Mouse (Mus musculus) forebrain, embryonic 11.5 days (tissue): ENCODE results near the gene March10. TPM values are rescaled to one million over a fixed set of nuclear protein-coding genes. Genes with fewer than 3 reads are reported as not detected.

Experiments used
- ATAC-seq: fragments of 200-750 bp; cut with Nextera tagmentation; replicated peaks from 2 replicates; pipeline ENCODE4 v1.8.0; 2017; ENCODE audit warnings: moderate TSS enrichment; ENCODE audit not compliant: low FRiP score
- DNase-seq: peaks from one replicate; pipeline ENCODE4 v3.0.0-alpha.2; 2017; ENCODE audit warnings: low spot score
- H3K27ac ChIP-seq: fragments of 300-500 bp; sonication (generic); 2 replicates; pipeline ENCODE4 v1.5.1; 2014; ENCODE audit warnings: low read depth, low read length
- H3K27me3 ChIP-seq: fragments of 300-500 bp; sonication (generic); 2 replicates; pipeline ENCODE4 v1.6.1; 2014; ENCODE audit warnings: mild to moderate bottlenecking, low read length, mixed read lengths; ENCODE audit not compliant: control insufficient read depth, insufficient read depth
- H3K36me3 ChIP-seq: fragments of 300-500 bp; sonication (generic); 2 replicates; pipeline ENCODE4 v1.6.1; 2014; ENCODE audit warnings: mild to moderate bottlenecking, low read length, moderate library complexity, mixed read lengths; ENCODE audit not compliant: control insufficient read depth, insufficient read depth
- H3K4me1 ChIP-seq: fragments of 300-500 bp; sonication (generic); replicated peaks from 2 replicates; pipeline ENCODE4 v1.6.1; 2014; ENCODE audit warnings: low read length, mixed read lengths; ENCODE audit not compliant: control insufficient read depth, insufficient read depth
- H3K4me2 ChIP-seq: fragments of 300-500 bp; sonication (generic); 2 replicates; pipeline ENCODE4 v1.6.1; 2014; ENCODE audit warnings: low read depth, mild to moderate bottlenecking, low read length, moderate library complexity, mixed read lengths; ENCODE audit not compliant: severe bottlenecking
- H3K4me3 ChIP-seq: fragments of 300-500 bp; sonication (generic); 2 replicates; pipeline ENCODE4 v1.5.1; 2014; ENCODE audit warnings: low read depth, low read length
- H3K9ac ChIP-seq: fragments of 300-500 bp; sonication (generic); 2 replicates; pipeline ENCODE4 v1.6.1; 2014; ENCODE audit warnings: low read length
- H3K9me3 ChIP-seq: fragments of 300-500 bp; sonication (generic); 2 replicates; pipeline ENCODE4 v1.6.1; 2016; ENCODE audit warnings: low read length, mixed read lengths; ENCODE audit not compliant: control insufficient read depth
- WGBS: fragments of 180-500 bp; shearing (Covaris S2); extraction: QIAGEN DNeasy Blood & Tissue Kit; methylation state at CpG from one replicate; pipeline ENCODE4 v1.1.7; 2014; 5-methylcytosine and 5-hydroxymethylcytosine counted together
- polyA plus RNA-seq: library from polyadenylated mRNA; unstranded; fragments of >200 nt; fragmentation: Nextera tagmentation; extraction: Ambion mirVana; gene quantifications from 2 replicates; pipeline ENCODE4 v1.2.1, GENCODE M21; 2014

The March10 gene
- polyA plus RNA-seq, 1 experiment from 2014 or later, result not detected

GRCm38 (mm10) chr11:105374526-105375175, 81.9 kb downstream of the March10 start:
- no peak overlapping the region for H3K4me3 ChIP-seq
- DNase-seq (no peak), ATAC-seq (no peak)
- H3K9ac ChIP-seq, result no peak overlapping the region
- H3K4me1 ChIP-seq, result no peaks in the 10 kb centered on the region
- WGBS, result 90% methylated on average over 10 of the region's 10 CpGs
- no peaks in the 10 kb centered on the region for H3K36me3 ChIP-seq
- no peak overlapping the region for H3K27ac ChIP-seq
- no peaks in the 10 kb centered on the region for H3K9me3 ChIP-seq
- H3K27me3 ChIP-seq, result no peaks in the 10 kb centered on the region
- H3K4me2 ChIP-seq, result no peak overlapping the region

GRCm38 (mm10) chr11:105373881-105374280, 82.7 kb downstream of the March10 start:
- H3K4me1 ChIP-seq, result no peaks in the 10 kb centered on the region

GRCm38 (mm10) chr11:105371818-105372217, 84.7 kb downstream of the March10 start:
- ATAC-seq (no peak), DNase-seq (no peak)
- no peaks in the 10 kb centered on the region for H3K4me1 ChIP-seq
- no peak overlapping the region for H3K4me3 ChIP-seq
- WGBS, result 89% methylated on average over 9 of the region's 9 CpGs
- H3K27ac ChIP-seq, result no peak overlapping the region
- H3K27me3 ChIP-seq, result no peaks in the 10 kb centered on the region
- no peak overlapping the region for H3K4me2 ChIP-seq
- H3K36me3 ChIP-seq, result no peaks in the 10 kb centered on the region
- no peaks in the 10 kb centered on the region for H3K9me3 ChIP-seq
- H3K9ac ChIP-seq, result no peak overlapping the region

More at GRCm38 (mm10) chr11:105373881-105374280, 82.7 kb downstream of the March10 start:
- no peak for DNase-seq
- no peaks in the 10 kb centered on the region for H3K36me3 ChIP-seq
- no peak overlapping the region for H3K4me3 ChIP-seq
- no peak for ATAC-seq
- no peak overlapping the region for H3K27ac ChIP-seq
- H3K27me3 ChIP-seq, result no peaks in the 10 kb centered on the region
- no peak overlapping the region for H3K4me2 ChIP-seq
- 81% methylated on average over 8 of the region's 8 CpGs for WGBS
- H3K9me3 ChIP-seq, result no peaks in the 10 kb centered on the region
- H3K9ac ChIP-seq, result no peak overlapping the region

- no peaks in the 10 kb centered on the region for H3K27me3 ChIP-seq
- ATAC-seq, result no peak
- H3K4me1 ChIP-seq, result peaks cover 6% of the 10 kb centered on the region; the same call in 1 of the 2 replicates
- no peak overlapping the region for H3K4me2 ChIP-seq
- WGBS, result 89% methylated on average over 13 of the region's 13 CpGs
- no peak overlapping the region for H3K9ac ChIP-seq
- H3K27ac ChIP-seq, result no peak overlapping the region
- H3K4me3 ChIP-seq, result no peak overlapping the region
- DNase-seq, result no peak
- no peaks in the 10 kb centered on the region for H3K9me3 ChIP-seq
- H3K36me3 ChIP-seq, result no peaks in the 10 kb centered on the region
These were observed 86.8 kb downstream of the March10 start for GRCm38 (mm10) chr11:105369526-105370386.

GRCm38 (mm10) chr11:105368833-105369232, 87.7 kb downstream of the March10 start:
- ATAC-seq (no peak), DNase-seq (no peak)
- H3K4me3 ChIP-seq, result no peak overlapping the region
- H3K9me3 ChIP-seq, result no peaks in the 10 kb centered on the region
- H3K27ac ChIP-seq, result no peak overlapping the region
- H3K4me2 ChIP-seq, result no peak overlapping the region
- no peak overlapping the region for H3K9ac ChIP-seq
- 90% methylated on average over 5 of the region's 5 CpGs for WGBS
- peaks cover 12% of the 10 kb centered on the region; the same call in 1 of the 2 replicates for H3K4me1 ChIP-seq
- no peaks in the 10 kb centered on the region for H3K27me3 ChIP-seq
- no peaks in the 10 kb centered on the region for H3K36me3 ChIP-seq

- Histone ChIP-seq H3K36me3 (no peaks in the 10 kb centered on the region), H3K4me1 (peaks cover 12% of the 10 kb centered on the region; the same call in 1 of the 2 replicates), H3K27ac (no peak overlapping the region), H3K9me3 (no peaks in the 10 kb centered on the region), H3K4me3 (no peak overlapping the region), H3K4me2 (no peak overlapping the region), H3K27me3 (no peaks in the 10 kb centered on the region; the same call in 1 of the 2 replicates), H3K9ac (no peak overlapping the region)
- ATAC-seq, result no peak
- 91% methylated on average over 3 of the region's 3 CpGs for WGBS
- no peak for DNase-seq
These were observed 89.4 kb downstream of the March10 start for GRCm38 (mm10) chr11:105367163-105367562.

- 76% methylated on average over 3 of the region's 4 CpGs for WGBS
- Histone ChIP-seq H3K4me3 (no peak overlapping the region), H3K27ac (no peak overlapping the region), H3K4me2 (no peak overlapping the region), H3K9ac (no peak overlapping the region), H3K36me3 (no peaks in the 10 kb centered on the region), H3K27me3 (no peaks in the 10 kb centered on the region; the same call in 1 of the 2 replicates), H3K4me1 (peaks cover 12% of the 10 kb centered on the region; the same call in 1 of the 2 replicates), H3K9me3 (no peaks in the 10 kb centered on the region)
- no peak for ATAC-seq
- no peak for DNase-seq
These were observed 90.5 kb downstream of the March10 start for GRCm38 (mm10) chr11:105366051-105366450.

- peaks cover 12% of the 10 kb centered on the region; the same call in 1 of the 2 replicates for H3K4me1 ChIP-seq
- H3K4me3 ChIP-seq, result no peak overlapping the region
- no peak overlapping the region for H3K4me2 ChIP-seq
- ATAC-seq (no peak), DNase-seq (no peak)
- H3K27me3 ChIP-seq, result no peaks in the 10 kb centered on the region; the same call in 1 of the 2 replicates
- no peak overlapping the region for H3K9ac ChIP-seq
- H3K9me3 ChIP-seq, result no peaks in the 10 kb centered on the region
- H3K27ac ChIP-seq, result no peak overlapping the region
- no peaks in the 10 kb centered on the region for H3K36me3 ChIP-seq
- WGBS, result 86% methylated on average over 3 of the region's 3 CpGs
These were observed 90.9 kb downstream of the March10 start for GRCm38 (mm10) chr11:105365611-105366010.
